Mouse (Mus musculus): ENCODE results near the gene Prf1.
A peak's percentile ranks its signal among the peaks of the same experiment; 100 is the strongest.

The Prf1 gene

GRCm38 (mm10) chr10:61297477-61297876 lies at the start of gene Prf1:
Gene Prf1 (plus strand): TSS chr10:61297833.
- no peak for DNase-seq (ENCODE audit: low spot score)

GRCm38 (mm10) chr10:61248596-61249114 lies 49.0 kb upstream of the Prf1 start:
- no peak for DNase-seq (ENCODE audit: low spot score)

- no peak for DNase-seq (ENCODE audit: low spot score)
These were observed 47.7 kb upstream of the Prf1 start for GRCm38 (mm10) chr10:61249951-61250350.

GRCm38 (mm10) chr10:61254761-61255160 lies 42.9 kb upstream of the Prf1 start:
- peak; percentile 25 for DNase-seq (ENCODE audit: low spot score)

GRCm38 (mm10) chr10:61255190-61255589 lies 42.4 kb upstream of the Prf1 start:
- no peak for DNase-seq (ENCODE audit: low spot score)

- no peak for DNase-seq (ENCODE audit: low spot score)
These were observed 41.0 kb upstream of the Prf1 start for GRCm38 (mm10) chr10:61256665-61257064.

- no peak for DNase-seq (ENCODE audit: low spot score)
These were observed 39.5 kb upstream of the Prf1 start for GRCm38 (mm10) chr10:61258131-61258530.

GRCm38 (mm10) chr10:61261229-61262156 lies 36.1 kb upstream of the Prf1 start:
- no peak for DNase-seq (ENCODE audit: low spot score)

- DNase-seq (ENCODE audit: low spot score) = no peak
These were observed 34.0 kb upstream of the Prf1 start for GRCm38 (mm10) chr10:61263606-61264005.

GRCm38 (mm10) chr10:61267378-61267777 lies 30.3 kb upstream of the Prf1 start:
- DNase-seq (ENCODE audit: low spot score) = no peak

- no peak for DNase-seq (ENCODE audit: low spot score)
These were observed 25.5 kb upstream of the Prf1 start for GRCm38 (mm10) chr10:61272089-61272626.

GRCm38 (mm10) chr10:61272631-61273030 lies 25.0 kb upstream of the Prf1 start:
- no peak for DNase-seq (ENCODE audit: low spot score)

GRCm38 (mm10) chr10:61273081-61273843 lies 24.4 kb upstream of the Prf1 start, which contains the start of gene Adamts14:
Gene Adamts14 (minus strand): TSS chr10:61273438.
- peak; percentile 44 for DNase-seq (ENCODE audit: low spot score)

- DNase-seq (ENCODE audit: low spot score) = no peak
These were observed 23.8 kb upstream of the Prf1 start for GRCm38 (mm10) chr10:61273844-61274215.

GRCm38 (mm10) chr10:61274532-61274931 lies 23.1 kb upstream of the Prf1 start:
- DNase-seq (ENCODE audit: low spot score) = no peak

GRCm38 (mm10) chr10:61275669-61276110 lies 21.9 kb upstream of the Prf1 start:
- no peak for DNase-seq (ENCODE audit: low spot score)

GRCm38 (mm10) chr10:61277051-61277450 lies 20.6 kb upstream of the Prf1 start:
- no peak for DNase-seq (ENCODE audit: low spot score)

- DNase-seq (ENCODE audit: low spot score) = peak; percentile 33
These were observed 19.5 kb upstream of the Prf1 start for GRCm38 (mm10) chr10:61277918-61278674.

GRCm38 (mm10) chr10:61281115-61281514 lies 16.5 kb upstream of the Prf1 start:
- no peak for DNase-seq (ENCODE audit: low spot score)

GRCm38 (mm10) chr10:61284309-61284708 lies 13.3 kb upstream of the Prf1 start:
- DNase-seq (ENCODE audit: low spot score) = no peak

GRCm38 (mm10) chr10:61285271-61285670 lies 12.4 kb upstream of the Prf1 start:
- DNase-seq (ENCODE audit: low spot score) = no peak

GRCm38 (mm10) chr10:61286246-61286645 lies 11.4 kb upstream of the Prf1 start:
- no peak for DNase-seq (ENCODE audit: low spot score)

Data from ovary, postnatal 36 days (tissue).